Mouse (Mus musculus) lung, postnatal 10 days (tissue): ENCODE results near the gene Snai3.

Experiments used
- DNase-seq: peaks from one replicate; pipeline ENCODE4 v3.0.0; 2021

The Snai3 gene

DNA sequence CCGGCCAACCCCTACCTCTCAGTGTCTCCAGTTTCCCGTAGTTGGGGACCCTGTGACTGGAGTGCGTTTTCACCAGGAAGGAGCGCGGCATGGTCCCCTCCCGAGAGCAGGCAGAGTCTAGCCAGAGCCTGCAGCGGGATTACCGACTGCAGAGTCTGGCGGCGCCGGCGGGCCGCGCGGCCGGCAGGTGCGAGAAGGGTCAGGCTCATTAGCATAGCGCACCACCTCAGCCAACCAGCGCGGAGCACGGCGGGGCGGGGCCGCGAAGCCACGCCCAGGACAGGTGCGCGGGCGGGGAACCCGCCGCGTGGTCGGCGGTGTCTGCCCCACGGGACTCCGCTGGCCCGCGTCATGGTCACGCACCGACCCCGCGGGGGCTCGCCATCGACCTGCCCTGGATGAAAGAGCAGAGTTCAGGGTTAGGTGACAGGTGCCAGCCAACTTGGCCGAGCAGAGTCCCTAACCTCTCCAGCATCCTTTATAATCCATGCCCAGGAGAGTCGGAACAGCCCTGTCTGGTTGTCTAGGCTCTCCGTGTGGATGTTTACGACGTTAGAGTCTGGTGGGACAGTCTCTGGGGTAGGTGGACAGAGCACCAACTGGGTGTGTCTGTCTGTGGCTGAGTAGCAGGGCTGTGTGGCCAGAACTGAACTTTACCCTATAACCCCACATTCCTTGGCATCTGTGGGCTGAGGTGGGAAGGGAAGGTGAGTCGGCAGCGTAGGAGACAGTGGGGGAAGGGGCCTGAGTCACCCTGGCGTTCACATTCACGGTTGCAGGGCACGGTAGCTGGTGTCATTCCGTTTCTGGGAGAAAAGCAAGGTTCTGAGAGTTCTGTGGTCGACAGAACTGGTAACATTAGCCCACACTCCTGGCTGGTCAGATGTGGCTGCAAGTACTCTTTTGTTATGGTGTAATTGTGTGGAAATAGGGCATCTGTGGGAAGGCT is at the start of gene Snai3:
Snai3 (minus strand) TSS at position 210 of the 949 bp plus-strand sequence.
- peak; percentile 65 for DNase-seq

DNA sequence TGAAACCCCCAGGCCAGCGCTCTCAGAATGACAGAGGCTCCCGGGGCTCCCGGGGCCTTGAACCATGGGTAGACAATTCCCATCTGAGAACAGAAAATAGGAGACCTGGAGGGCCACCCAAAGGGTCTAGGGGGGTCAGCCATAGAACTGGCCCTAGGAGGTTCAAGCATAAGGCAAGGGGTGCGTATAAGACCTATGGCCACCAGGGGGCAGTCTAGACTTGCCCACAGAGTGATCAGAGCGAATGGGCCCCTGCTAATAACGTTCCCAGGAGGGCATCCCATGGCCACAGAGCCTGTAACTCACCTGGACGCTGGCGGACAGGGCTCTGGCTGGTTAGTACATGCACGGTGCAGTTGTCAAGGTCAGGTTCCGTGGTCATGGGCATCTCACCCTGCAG is 40.3 kb upstream of the Snai3 start:
- peak; percentile 86 for DNase-seq

DNA sequence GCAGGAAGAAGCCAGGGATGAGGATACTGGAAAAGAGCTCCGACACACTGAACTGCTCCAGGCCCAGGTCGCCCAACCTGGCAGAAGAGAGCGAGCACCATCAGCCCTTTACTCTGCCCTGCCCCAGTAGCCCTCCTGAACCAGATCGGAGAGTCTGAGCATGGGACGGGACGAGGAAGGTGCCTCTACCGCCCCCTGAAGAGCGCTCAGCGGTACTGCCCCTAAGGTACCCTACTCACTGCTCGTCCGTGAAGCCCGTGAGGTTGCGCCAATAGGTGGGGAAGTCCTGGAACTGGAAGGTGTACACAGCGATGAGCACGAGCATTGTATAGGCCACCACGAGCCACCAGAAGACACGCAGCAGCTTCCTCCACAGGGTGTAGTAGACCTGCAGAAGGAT is 37.4 kb upstream of the Snai3 start:
- DNase-seq, result no peak

DNA sequence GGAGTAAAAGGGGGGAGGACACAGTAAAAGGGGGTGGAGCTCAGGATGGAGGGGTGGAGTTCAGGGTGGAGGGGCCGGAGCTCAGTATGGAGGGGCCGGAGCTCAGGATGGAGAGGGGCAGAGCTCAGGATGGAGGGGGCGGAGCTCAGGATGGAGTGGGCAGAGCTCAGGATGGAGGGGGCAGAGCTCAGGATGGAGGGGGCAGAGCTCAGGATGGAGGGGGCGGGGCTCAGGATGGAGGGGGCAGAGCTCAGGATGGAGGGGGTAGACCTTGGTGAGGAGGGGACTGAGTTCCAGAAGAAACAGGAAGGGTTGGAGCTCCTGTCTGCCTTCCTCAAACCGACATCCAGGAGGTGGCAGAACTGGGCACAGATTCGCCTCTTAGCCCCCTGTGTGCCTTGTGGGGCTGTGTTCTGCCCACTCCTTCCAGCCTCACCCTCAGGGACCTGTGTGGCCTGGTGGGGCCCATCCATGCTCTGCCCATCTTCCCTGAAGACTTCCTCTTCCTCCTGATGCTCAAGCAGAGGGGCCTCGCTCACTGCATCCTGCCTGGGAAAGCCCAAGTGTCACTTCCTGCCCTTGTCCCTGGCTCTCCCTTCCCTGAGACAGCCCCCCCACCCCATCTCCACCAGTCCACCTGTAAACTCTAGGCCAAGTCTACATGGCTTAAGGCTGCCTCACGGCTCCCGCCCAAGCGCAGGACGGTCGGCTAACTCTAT is 36.6 kb upstream of the Snai3 start:
- peak; percentile 64 for DNase-seq

DNA sequence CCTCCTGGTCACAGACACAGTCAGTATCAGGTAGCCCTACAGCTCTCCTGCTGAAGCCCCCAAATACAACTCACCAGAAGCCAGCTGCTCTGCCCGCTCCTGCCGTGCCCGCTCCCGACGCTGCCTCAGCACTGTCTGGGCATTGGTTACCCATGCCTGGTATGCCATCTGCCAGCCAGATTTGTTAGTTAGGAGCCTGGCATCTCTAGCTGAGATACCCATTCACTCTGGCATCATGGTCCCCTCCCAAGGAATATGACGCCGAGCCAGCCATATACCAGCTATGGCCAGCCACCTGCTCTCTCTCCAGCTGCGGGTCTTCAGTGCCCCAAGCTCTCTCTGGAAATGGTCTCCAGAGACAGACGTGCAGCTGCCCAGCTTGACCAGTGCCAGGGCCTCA is 27.9 kb upstream of the Snai3 start:
- no peak for DNase-seq

DNA sequence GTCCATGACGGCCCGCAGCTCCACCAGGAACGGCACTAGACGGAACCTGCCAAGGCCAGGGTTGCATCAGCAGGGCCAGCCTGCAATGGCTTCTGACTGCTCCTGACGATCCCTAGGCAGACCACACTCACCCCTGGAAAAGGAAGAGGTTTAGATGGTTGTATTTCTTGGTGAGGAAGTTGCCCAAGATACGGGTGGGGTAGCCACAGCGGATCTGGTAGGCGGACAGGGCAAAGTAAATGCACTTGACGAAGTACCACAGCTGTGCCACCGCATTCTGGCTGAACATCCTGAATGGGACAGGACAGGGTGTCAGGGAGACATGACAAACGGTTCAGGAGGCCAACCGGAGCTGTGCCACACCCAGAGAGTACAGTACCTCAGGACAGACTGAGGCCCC is 24.3 kb upstream of the Snai3 start:
- DNase-seq, result no peak

DNA sequence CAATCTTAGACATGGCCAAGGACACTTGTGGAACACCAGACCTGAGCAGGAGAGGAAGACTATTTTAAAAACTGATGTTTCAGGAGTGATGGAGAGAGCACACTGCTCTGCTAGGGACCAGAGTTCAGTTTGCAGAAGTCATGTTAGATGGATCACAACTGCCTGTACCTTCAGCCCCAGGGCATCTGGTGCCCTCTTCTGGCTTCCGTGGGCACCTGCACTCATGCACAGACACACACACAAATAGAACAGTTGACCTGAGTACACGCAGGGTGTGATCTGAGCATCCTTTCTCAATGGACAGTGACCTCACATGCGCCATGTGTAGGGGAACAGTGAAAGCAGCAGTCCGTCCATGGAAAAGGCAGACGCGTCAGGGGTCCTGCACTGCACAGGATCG is 23.3 kb upstream of the Snai3 start:
- no peak for DNase-seq

DNA sequence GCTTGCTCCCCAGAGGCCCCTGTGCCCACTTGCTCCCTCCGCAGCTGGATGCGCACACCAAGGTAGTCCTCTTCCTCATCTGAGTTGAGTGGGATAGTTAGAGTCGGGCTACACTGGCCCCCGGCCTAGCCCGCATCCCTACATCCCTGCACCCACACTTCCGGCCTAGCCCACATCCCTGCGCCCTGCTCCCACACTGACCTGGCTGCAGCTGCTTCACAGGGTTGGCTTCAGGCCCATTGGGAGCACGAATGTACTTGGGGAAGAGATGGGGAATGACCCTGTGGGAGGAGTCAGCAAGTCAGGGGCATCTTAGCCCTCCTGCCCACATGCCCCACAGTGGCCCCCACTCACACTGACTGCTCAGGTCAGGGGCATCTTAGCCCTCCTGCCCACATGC is 21.9 kb upstream of the Snai3 start:
- no peak for DNase-seq

DNA sequence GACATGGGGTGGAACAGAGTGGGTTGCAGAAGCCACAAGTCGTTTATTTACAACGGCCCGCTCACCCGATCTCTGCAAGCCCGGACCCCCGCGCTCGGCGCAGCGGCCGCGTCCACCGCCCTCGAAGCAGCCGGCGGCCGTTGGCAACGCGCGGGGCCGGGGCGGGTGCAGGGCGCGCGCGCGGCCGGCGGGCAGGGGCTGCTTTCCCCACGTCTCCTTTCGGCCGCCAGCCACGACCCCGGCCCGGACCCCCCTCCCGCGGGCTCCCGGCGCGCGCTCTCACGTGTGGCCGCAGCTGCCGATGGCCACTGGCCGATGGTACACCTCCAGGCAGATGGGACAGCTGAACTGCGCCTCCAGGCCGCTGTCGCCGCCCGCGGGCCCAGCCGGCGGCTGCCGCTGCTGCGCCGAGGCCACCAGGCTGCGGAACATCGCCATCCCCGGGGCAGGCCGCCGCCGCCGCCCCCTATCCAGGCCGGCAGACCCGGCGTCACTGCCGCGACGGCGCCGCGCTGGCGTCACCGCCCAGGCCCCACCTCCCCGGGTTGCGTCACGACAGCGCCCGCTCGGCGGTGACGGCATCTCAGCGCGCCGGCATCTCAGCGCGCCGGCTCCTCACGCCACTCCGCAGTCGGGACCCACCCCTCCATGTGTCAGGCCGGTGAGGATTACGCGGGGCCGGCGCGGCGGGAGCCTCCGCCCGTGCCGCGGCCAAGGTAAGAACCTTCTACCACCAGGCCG is 15.2 kb upstream of the Snai3 start, which contains the start of the genes Rnf166 and Ctu2:
Rnf166 (minus strand) TSS at position 485 of the 741 bp plus-strand sequence.
Ctu2 (plus strand) TSS at position 564 of the 741 bp plus-strand sequence.
- DNase-seq, result peak; percentile 93

DNA sequence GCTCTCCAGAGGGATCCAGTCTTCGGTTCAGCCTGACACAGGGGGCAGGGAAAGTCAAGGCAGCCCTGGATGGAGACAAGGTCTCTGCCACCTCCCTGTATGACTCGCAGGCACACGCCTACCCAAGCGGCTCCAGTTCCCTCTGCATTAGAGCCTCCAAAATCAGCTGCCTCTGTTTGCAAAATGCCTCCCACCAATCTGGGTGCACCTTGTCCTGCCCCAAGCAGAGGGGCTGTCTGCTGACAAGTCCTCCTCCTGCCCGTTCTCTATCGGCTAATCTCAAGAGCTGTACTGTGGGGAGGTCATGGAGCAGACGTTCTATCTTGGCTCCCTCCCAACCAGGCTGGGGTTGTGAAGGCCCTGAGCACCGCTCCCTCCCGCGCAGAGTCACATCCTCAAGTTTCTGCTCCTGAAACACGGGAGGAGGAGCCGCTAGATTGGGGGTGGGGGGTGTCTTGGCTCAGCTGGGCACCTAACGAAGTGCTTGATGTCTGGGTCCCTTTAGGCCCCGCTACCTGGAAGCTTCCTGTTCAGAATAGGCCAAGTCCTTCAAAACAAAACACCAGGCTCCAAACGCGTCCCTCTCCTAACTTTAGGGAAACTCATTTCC is 14.5 kb upstream of the Snai3 start:
- peak; percentile 66 for DNase-seq

DNA sequence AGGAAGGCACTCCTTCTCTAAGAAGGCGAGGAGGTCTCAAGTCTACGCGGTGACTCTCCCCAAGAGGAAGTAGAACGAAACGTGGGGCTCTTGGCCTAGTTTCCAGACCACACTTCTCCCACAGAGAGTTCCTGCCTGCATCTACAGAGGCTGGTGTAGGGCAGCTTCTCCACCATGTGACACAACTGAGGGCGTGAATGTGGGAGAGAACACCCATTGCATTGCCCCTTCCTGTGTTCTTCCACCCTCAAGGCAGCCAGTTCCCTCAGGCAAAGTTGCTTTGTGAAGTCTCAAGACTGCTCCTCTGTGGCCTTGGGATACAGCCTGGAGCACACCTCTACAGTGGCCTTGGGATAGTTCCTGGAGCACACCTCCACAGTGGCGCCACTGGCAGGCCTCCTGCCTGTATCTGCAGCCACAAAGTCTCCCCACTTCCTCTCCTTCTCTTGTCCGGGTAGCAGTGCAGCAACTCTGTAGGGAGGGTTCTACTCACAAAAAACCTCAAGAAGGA is 13.4 kb upstream of the Snai3 start:
- DNase-seq, result no peak

DNA sequence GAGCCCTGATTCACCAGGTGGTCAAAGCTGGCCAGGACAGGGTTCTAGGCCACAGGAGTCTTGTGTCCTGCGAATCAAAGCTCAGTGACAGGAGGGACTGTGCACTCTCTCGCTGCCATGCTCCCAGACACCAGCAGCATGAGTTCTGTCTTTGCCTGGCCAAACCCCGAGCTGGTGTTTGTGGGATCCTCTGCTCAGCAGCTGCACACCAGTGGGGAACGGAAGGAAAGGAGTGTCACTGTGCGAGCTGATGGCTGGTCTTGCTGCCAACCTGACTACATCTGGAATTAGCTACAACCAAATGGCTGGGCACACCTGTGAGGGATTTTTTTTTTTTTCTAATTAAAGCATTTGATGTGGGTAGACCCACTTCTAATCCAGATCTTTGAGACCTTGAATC is 10.2 kb upstream of the Snai3 start:
- DNase-seq, result no peak

DNA sequence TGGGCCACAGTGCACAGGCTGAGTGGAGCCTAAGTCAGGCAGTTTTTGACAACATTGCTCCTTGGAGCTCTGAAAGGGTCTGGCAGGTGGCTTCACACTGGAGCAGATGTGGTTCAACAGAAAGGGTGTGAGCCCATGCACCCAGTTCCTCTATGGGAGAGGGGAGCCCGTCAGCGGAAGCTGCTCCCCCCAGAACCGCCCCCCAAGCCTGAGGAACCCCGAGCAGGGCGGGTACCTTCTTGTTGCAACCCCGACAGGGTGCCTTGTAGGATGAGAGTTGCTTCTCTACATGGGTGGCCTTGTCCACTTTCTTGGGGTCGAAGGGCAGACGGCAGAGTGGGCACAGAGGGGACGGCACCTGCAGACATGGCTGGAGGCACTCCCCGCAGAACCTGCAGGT is 9.4 kb upstream of the Snai3 start:
- DNase-seq, result no peak

DNA sequence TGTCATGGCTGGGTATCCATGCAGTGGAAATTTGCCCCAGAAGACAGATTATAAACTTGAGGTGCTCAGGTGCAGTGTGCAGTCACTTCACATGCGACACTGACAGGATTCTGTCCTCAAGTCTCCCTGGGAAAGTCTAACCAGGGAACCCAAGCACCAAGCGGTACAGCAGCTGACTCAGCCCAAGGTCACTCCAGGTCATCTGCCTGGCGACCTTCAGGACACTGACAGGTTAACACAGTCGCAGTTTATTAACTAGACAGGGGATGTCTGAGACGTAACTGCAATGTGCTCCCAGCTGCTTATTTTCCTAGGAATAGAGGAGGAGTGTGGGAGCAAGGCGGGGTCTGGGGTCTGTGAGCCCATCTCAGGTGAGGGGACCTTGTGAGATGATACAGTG is 8.9 kb upstream of the Snai3 start:
- no peak for DNase-seq

DNA sequence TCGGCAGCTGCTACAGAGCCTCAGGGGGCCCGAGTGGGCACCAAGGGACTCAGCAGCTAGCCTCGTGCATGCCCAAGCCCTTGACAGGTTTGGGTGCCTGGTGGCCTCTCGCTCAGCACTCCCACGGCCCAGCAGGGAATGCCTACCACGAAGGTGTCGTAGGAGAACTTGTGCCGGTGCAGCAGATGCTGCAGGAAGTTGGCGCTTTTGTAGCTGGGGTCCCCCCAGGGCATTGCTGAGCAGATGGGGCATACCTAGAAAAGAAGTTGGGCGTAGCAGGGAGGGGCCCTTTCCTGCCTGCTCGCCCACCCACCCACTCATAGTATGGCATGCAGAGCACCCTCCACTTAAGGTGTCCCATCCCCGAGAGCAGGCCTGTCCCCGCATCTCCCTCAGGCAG is 7.3 kb upstream of the Snai3 start:
- DNase-seq, result no peak

DNA sequence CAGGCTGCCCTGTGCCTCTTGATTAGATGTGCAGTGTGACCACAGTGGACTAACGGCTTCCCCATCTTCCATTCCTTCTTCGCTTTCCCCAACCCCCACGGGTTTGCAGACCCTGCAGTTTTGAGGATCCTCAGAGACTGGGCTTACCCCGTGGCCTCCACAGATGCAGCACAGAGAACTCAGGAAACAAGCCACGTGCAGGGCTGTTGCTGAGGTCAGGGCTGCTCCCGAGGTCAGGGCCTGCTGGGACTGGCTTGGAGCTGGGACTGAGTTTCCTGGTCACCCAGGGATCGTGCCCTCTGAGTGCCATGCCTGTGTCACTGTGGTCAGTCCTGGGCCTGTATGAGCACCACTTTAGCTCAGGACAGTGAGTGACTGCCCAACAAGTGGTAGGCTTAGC is 4.5 kb upstream of the Snai3 start:
- DNase-seq, result no peak

DNA sequence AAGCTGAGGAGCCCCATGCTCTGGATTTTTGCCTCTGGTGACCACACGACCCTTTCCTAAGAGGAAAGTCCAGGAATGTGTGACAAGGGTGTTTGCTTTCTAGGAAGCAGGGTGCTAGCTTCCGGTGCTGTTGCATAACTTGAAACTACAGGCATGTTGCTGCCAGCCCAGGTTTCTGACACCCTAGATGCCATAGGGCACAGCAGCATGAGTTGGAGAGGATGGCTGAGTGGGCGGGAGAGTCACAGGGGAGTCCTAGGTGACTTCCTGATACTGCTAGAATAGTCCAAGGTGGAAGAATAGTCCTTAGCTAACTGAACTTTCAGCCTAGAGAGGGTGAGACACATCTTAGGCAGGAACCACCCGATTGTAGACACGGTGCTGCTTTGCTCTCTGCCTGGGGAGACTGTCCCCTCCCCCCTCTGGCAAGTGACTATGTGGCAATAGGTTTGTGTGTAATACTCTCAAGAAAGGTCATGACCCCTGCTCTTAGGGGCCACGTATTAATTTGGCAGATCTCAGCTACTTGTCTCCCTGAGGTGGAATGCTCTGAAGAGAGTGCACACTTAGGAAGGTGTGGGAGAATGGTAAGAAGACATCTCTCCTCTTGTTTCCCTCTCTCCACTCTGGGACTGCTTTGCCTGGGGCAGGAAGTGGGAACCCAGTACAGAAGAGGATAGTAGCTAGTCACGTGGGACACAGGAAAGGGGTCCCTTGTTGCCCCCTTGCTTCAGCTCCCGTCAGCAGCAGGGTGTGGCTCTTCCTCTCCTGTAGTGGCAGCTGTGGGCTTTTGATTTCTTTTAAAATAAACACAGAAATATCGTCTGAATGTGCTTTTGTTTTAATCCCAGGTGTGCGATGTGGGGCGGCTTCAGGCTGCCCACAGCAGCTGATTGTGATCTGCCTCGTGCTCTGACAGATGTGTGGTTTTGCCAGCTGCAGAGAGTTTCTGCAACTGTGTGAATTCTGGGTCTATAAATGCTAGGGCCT is 3.4 kb upstream of the Snai3 start:
- DNase-seq, result peak; percentile 54

DNA sequence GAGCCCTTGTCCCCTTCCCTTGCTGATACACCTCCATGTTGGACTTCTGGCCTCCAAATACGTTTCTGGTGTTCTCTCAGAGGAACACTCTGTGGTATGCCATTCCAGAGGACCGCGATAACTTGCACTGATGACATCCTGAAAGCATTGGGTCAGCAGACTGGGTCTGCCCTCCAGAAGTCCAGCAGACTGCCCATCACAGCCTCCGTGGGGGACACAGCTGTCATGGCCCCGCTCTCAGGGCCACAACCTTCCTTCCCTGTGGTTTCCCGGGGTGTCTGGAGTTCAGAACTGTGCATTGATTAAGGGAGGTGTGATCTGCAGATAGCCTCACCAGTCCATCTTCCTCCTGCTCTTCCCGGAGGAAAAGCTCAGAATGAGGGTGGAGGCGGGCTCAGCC is 2.0 kb upstream of the Snai3 start:
- no peak for DNase-seq

DNA sequence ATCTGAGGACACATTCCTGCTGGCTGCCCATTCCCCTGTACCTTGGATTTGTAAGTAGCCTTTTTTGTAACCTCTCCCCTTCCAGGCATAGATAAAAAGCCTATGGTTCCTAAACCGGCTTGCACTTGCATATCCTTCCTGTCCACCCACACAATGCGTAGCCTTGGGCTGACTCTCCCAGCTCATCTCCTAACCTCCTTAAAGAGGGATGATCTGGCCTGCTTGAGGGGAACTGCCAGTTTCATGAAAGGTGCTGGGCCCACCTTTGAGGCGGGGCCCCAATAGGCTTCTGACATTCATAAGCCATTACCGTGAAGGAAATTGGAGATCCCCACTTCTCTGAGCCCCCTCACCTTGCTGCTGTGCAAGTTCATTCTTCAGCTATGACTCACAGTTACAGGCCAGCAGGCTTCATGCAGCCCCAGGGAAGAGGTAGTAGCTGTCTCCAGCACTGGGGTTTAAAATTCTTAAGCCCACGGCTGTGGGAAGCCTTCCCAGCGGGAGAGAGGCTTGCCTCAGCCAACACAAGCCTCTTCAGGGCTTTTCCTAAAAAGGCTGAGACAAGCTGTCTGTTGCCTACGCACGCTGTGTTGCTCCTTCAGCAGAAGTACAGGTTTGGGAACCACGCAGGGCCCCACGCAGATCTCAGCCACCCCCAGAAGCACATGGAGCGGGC is 1.1 kb upstream of the Snai3 start:
- DNase-seq, result no peak

DNA sequence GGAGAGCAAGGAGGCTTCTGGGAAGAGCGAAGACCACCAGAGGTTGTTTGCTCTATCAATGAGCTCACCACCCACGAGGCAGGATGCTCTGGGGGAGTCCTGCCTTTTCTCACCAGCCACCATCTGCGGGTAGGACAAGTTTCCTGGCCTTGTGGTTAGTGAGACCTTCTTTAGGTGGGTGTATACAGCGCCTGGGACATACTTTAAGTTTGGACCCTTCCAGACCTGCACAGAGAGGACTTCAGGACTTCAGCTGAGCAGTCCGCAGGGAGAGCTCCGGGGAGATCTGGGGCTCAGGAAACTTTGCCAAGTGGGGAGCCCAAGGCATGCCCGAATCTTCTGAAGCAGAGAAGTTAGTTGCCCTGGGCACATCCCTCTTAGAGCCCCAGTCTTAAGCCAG is 543 bp downstream of the Snai3 start:
- no peak for DNase-seq
